Mouse (Mus musculus) layer of hippocampus, adult 9-10 months (tissue): ENCODE results near the gene Nfatc2.
A peak's percentile ranks its signal among the peaks of the same experiment; 100 is the strongest.

ENCODE experiments used
- DNase-seq: peaks from one replicate; pipeline ENCODE4 v3.0.0; 2022; ENCODE audit warnings: low spot score

Nfatc2 gene

GRCm38 (mm10) chr2:168532061-168532833 lies 69.2 kb downstream of the Nfatc2 start:
- no peak for DNase-seq

GRCm38 (mm10) chr2:168528551-168528950 lies 72.9 kb downstream of the Nfatc2 start:
- no peak for DNase-seq

- no peak for DNase-seq
Measured at GRCm38 (mm10) chr2:168527430-168527792, 74.0 kb downstream of the Nfatc2 start.

DNA sequence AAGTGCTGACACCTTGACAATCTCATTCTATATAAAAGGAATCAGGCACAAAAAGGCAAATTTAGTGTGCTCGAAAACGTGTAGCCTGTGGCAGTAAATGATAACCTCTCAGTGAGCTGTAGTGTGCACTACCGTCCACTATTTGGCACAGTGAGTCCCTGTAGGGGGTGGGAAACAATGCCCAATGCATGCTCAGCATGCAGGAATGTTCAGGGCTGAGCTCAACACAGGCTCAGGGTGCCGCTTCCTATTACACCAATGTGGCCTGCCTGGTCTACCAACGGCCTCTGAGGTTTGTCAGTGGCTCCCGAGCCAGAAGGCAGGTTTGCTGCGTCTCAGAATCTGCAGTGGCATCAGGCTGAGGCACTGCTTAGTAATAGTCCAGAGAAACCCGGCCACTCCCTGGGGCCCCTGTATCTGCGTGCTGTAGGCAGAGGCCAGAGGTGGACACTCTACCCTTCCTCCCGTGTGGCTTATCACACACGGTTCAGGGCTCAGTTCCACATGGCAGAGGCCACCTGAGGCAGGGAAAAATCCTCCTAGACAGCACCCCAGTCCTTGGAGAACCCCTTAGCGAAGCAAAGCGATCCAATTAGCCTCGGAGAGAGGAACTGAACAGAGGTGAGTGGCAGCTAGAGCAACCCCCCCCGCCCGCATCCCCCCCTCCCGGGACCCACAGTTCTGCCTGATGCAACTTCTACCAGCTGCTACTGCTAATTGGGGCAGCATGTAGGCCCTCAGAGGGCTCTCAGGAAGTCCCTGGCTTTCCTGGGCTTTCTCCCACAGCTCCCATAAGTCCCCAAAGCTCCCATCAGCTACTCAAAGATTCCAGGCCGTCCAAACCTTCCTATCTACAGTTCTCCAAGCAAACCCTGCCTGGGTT lies 74.7 kb downstream of the Nfatc2 start:
- no peak for DNase-seq

- no peak for DNase-seq
Measured at GRCm38 (mm10) chr2:168525391-168526154, 75.9 kb downstream of the Nfatc2 start.

DNA sequence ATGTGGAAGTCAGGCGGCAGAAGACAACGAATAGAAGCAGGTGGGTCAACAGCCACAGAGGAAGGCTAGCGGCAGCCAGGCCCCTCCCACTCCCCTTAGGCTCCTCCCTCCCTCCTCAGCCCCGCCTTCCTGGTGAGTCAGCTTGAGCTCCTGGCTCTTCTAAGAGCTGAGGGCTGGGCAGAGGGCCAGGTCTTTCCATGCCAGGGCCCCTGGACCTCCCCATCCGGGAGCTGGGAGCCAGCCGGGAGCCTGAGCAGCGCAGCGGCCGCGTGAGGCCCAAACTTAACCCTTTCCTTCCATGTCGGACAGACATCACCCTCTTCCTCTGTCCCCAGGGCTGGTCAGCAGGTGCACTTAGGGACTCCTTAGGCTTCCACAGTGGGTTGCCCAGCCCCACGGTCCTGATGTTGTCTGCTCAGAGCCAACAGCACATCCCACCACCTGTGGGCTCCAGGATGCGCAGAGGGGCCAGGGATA lies 76.5 kb downstream of the Nfatc2 start:
- peak; percentile 55 for DNase-seq

DNA sequence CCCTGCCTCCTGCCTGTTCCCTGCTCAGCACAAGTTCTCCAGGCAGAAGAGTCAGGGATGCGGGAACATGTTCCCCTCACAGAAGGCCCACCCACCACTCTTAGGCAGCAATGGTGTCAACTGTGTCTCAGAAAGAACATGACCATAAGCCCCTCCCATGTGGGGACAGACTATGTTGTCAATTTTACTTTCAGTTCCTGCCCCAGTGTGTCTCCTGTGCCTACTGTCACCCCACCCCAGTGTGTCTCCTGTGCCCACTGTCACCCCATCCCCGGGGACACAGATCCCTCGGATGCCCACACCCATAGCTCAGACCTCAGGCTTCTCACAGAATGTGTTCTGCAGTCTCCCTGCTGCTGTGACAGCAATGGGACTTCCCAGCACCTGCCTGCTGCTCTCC lies 79.2 kb downstream of the Nfatc2 start:
- DNase-seq, result no peak

DNA sequence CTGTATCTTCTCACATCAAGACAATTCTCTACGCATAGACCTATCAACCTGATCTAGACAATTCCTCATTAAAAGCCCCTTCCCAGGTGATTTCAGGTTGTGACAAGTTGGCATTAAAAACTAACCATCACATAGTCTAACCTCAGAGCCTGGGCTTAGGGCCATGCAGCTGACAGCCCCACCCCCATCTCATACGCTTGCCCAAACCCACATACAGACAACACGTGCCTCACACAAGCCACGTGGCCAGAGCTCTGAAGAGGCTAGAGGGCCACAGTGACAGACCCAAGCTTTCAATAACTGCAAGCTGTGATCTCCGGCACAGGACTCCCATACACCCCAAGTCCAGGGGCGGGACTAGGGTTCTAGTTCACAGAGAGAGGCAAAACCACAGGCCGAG lies 80.7 kb downstream of the Nfatc2 start:
- DNase-seq, result no peak

DNA sequence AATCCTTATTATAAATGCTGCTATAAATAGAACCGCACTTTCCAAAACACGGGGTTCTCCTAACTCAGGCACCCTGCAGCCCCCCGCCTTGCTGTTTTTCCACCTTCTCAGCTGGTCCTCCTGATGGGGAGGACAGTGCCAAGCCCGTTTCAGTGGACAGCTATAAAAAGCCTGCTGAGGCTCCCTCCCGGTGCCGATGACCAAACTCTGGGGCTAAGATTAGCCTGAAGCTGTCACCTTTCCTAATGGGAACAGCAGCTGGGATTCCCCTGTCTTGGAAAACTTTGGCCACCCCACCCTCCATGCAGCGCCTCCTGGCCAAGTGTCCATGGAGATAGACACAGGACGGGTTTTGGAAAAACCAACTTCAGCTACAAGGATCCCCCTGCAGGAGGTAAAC lies 81.9 kb downstream of the Nfatc2 start:
- DNase-seq, result no peak

DNA sequence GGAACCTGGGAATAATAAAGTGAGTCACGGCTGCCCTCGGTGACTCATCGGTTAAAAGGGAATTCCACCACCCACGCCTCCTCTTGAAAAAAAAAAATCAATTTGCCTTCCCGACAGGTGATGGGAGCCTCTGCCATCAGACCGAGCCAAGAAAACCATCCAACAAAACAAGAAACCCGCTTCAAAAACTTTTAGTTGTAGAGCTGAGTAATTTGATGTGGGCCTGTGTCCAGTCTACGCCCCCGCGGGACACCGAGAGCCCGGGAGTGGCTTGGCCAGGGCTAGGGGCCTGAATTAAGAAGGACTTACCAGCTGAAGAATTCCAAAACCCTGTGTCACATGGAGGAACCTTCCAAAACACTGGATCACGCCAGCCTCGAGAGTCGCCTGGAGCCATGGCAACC lies 83.2 kb downstream of the Nfatc2 start:
- no peak for DNase-seq

DNA sequence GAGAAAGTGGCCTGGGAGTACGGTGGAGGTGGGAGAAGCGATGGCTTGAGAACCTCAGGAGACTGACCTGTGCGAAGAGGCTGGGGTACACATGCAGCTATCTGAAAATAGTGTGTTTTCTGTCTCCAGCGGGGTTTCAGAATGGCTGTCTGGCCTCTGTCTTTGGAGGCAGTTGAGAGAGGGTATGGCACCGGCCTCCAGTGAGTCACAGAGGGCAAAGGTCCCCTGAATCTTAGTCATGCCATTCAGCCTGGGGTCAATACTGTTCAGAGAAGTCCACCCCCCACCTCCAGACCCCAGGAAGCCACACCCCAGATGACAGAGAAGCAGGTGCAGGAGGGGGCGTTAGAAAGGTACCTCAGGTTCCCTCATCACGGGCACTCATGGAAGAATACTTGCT lies 83.7 kb downstream of the Nfatc2 start:
- DNase-seq, result no peak

DNA sequence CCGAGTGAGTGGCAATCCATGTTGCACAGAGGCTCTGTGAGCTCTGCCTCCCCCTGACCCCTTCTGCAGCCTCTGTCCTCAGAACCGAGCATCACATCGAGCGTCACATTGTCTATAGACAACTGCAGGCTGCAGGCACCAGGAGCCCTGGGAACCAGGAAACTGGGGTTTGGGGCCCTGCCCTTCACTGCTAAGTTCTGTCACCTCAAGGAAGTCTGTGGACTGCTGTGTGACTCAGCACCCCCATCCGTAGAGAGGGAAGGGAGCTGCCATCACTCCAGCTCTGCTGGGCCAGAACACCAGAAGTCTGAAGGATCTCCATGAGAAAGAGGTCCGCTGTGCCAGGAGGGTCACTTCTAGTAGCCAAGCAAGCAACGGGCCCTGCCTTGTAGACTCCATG lies 84.7 kb downstream of the Nfatc2 start:
- no peak for DNase-seq

DNA sequence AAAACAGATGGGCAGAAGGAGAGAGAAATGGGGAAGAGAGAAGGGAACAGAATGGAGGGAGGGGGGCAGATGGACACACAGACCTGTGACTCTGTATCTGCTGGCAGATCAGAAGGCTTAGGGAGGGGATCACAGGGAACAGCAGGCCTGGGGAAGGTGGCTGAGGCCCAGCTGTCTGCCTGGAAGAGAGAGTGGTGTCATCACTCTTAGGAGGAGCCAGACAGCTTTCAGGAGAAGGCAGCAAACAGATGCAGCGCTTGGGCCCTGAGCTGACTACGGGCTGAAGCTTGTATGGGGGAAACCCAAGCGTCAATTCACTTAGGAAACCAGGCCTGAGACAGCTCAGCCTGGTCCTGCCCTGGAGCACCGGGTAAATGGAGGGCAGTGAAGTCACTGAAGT lies 86.0 kb downstream of the Nfatc2 start:
- no peak for DNase-seq

GRCm38 (mm10) chr2:168514131-168514530 lies 87.3 kb downstream of the Nfatc2 start:
- DNase-seq, result no peak

DNA sequence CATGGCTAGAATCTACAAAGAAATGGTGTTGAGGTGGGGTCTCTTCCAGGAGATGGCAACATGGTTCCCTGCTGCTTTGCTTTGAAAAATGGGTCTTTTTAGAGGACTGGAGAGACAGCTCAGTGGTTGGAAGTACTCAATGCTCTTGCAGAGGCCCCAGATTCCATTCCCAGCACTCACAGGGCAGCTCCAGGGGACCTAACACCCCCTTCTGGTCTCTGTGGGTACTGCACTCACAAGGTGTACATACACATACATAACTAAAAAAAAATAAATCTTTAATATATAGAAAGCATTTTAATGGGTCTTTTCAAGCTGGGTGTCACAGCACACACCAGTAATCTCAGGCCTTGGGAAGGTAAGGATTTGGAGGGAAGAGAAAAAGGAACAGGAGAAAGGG lies 89.9 kb downstream of the Nfatc2 start:
- DNase-seq, result no peak

DNA sequence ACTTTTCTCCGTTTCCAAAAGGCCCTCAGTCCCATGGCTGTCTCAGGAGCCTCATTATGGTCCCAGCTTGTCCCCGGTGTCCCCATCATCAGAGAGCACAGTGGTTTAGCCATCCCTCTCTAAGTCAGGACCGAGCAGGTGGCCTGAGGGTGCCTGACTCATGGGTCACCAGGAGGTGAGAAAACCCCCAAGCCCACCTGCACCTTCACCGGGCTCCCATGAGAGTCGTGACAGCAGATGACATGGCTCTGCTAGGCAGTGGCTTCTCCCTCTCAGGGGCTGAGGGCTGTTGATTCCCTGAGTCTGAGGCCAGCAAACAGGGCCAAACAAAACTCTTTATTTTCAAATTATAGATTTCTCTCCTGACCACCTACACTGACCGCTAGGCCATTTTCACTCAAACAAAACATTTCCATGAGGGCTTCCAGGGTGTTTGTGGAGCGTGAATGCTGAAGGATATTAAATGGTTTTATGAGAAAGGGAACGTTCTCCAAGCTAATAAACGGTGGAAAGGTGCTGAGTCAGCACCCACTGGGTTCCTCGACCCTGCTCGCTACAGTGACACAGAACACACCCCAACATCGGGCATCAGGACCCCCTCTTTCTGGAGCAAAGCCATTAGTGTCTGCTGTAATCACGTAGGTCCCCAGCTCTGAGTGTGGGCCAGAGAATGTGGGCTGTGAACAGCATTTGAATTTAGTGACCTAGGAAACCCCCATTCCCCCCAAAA lies 92.8 kb downstream of the Nfatc2 start:
- DNase-seq, result no peak

DNA sequence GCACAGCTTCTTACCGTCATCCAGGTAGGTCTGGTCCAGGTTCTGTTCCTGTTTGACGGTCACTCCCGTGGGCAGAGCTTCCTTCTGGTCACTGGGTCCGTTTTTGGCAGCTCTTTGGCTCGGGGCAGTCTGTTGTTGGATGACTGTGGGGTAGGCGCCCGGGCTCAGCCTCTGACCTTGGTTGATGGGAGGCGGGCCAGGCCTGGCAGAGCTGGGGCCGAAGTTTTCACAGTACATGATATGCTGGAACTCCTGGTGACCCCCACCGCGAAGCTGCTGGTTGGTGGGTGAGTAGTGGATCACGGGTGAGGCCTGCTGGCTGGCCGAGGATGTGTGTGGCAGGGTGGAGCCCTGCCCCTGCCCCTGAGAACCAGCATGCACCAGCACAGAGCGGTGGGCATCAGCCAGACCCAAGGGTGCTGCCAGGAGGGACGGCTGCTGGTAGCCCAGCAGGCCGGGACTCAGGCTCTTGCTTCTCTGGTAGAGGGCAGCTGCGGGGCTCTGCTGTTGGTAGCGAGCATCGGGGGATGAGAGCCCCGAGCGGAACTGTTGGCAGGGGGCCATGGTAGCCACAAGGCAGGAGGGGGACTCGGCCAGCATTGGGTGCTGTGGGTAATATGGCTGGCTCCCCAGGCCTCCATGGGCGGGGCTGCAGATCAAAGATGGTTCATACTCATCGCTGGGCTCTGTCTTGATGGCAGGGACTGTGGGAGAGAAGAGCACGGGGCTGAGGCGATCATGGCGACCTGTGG lies 96.8 kb downstream of the Nfatc2 start:
- no peak for DNase-seq

DNA sequence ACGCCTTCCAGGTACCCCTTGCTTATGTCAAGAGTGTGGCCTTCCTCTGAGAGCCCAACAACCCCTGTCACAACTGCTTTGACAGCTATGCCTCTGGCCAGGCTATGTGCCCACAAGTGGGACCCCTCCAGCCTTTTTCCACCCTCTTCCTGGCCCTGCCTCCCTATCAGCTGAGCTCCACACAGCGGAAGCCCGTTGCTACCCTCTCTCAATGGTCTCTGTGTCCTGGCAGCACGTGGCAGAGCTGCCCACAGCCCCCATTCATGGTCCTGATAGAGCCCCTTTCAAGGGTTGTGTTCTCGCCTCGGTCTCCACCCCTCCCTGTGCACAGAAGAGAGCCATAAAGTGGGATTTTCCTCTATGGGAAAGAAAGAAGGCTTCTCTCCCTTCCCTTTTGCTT lies 97.7 kb downstream of the Nfatc2 start:
- DNase-seq, result no peak

DNA sequence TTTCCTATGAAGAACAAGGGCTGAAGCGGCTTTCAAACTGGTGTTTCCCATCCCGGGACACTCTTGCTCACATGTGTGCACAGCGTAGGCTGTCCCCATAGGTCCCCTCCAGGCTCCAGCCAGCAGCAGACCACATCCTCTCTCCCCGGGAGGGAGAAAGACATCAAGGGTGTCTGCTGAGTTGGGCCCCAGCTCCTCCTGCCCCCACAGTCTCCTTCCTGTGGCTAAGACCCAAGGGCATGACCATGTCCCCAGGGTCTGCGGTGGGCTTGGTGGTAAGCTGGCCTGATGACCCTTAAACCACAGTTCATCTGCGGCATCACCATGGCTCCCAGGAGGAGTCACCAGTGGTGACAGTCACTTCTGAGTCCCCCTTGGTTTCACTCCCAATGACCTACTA lies 100.7 kb downstream of the Nfatc2 start:
- no peak for DNase-seq

DNA sequence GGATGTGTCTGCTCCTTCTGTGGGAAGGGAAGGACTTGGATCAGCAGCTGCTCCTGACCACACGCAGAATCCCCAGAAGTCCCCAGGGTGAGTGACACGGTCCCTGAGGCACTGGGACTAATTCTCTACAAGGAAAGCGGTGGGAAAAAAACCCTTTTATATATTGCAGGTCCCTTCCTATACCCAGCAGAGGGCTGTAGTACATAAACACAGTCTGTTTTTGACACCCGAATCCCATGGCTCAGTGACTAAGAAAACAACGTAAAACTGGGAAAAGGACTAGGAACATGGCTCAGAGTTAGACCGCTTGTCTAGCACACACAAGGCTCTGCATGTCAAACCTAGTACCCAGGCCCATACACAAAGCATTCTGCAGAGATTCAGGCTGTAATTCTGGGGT lies 101.2 kb downstream of the Nfatc2 start:
- DNase-seq, result no peak

DNA sequence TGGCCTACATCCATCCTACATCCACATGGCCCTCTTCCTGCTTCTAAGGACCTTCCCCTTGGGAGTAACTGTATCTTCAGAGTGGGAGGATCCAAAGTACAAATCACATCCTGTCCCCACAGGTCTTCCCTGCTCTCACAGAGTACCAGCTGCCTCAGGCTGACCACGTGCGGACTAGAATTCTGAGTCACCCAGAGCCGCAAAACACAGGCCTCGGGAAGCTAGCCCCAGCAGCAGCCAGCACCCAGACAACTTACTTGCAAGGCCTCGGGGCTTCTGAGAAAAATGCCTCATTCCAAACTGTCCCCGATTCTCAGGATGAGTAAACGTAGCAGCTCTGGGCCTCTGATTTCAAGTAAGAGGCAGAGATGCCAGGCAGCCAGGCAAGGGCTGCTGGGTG lies 109.7 kb downstream of the Nfatc2 start:
- no peak for DNase-seq
